Mouse (Mus musculus): ENCODE measurements around the gene Slc6a9. TPM values are rescaled to one million over a fixed set of nuclear protein-coding genes. Genes with fewer than 3 reads are reported as not detected.

The Slc6a9 gene
- total and polyA plus RNA-seq, 2 experiments from 2014 or later, result 33.7 to 35.0 TPM

- Histone ChIP-seq H3K4me1 (ENCODE audit: insufficient read depth) (peaks cover 2% of the 10 kb centered on the region; the same call in 1 of the 2 replicates), H3K36me3 (ENCODE audit: insufficient read depth) (no peaks in the 10 kb centered on the region), H3K4me3 (ENCODE audit: low read depth, low read length) (no peak overlapping the region), H3K27me3 (ENCODE audit: insufficient read depth, low read length) (no peaks in the 10 kb centered on the region), H3K9ac (no peak overlapping the region), H3K9me3 (ENCODE audit: low read length) (no peaks in the 10 kb centered on the region), H3K4me2 (ENCODE audit: low read depth) (no peak overlapping the region), H3K27ac (ENCODE audit: low read depth, low read length) (no peak overlapping the region)
- TF ChIP-seq CTCF (IDR thresholded peaks at IDR 0.05; ENCODE audit: low read depth), result no peak
- 89% methylated on average over 5 of the region's 5 CpGs for WGBS
- ATAC-seq (no peak), DNase-seq (no peak)
Observed at GRCm38 (mm10) chr4:117918762-117919161, 84.5 kb downstream of the Slc6a9 start.

GRCm38 (mm10) chr4:117921358-117921757 lies 87.1 kb downstream of the Slc6a9 start:
- Histone ChIP-seq H3K9me3 (ENCODE audit: low read length) (no peaks in the 10 kb centered on the region), H3K4me1 (ENCODE audit: insufficient read depth) (peaks cover 3% of the 10 kb centered on the region; the same call in 1 of the 2 replicates), H3K36me3 (ENCODE audit: insufficient read depth) (no peaks in the 10 kb centered on the region), H3K4me3 (ENCODE audit: low read depth, low read length) (no peak overlapping the region), H3K9ac (no peak overlapping the region), H3K27me3 (ENCODE audit: insufficient read depth, low read length) (0 out of 2 replicates have a peak, but pooled peaks cover 9% of the 10 kb centered on the region), H3K27ac (ENCODE audit: low read depth, low read length) (no peak overlapping the region), H3K4me2 (ENCODE audit: low read depth) (no peak overlapping the region)
- WGBS, result 92% methylated on average over 2 of the region's 2 CpGs
- no peak for TF ChIP-seq CTCF (IDR thresholded peaks at IDR 0.05; ENCODE audit: low read depth)
- ATAC-seq, result no peak
- DNase-seq, result no peak

GRCm38 (mm10) chr4:117923450-117923849 lies 89.1 kb downstream of the Slc6a9 start:
- Histone ChIP-seq H3K36me3 (ENCODE audit: insufficient read depth) (no peaks in the 10 kb centered on the region), H3K4me2 (ENCODE audit: low read depth) (no peak overlapping the region), H3K9me3 (ENCODE audit: low read length) (no peaks in the 10 kb centered on the region), H3K4me1 (ENCODE audit: insufficient read depth) (peaks cover 10% of the 10 kb centered on the region; the same call in 1 of the 2 replicates), H3K9ac (no peak overlapping the region), H3K27ac (ENCODE audit: low read depth, low read length) (no peak overlapping the region), H3K27me3 (ENCODE audit: insufficient read depth, low read length) (peaks cover 13% of the 10 kb centered on the region), H3K4me3 (ENCODE audit: low read depth, low read length) (no peak overlapping the region)
- no peak for TF ChIP-seq CTCF (IDR thresholded peaks at IDR 0.05; ENCODE audit: low read depth)
- DNase-seq (no peak), ATAC-seq (no peak)
- 42% methylated on average over 2 of the region's 2 CpGs for WGBS

Other genes starting within 250 kb of the Slc6a9 start
- gene Dmap1, start 152.2 kb upstream of the Slc6a9 start, total RNA-seq (2014; rRNA removed), result 75.0 and 88.4 TPM in 2 replicates
- 80.4 and 84.7 TPM in 2 replicates for gene Dmap1, start 152.2 kb upstream of the Slc6a9 start, polyA plus RNA-seq (2015; fragmentation: Nextera tagmentation; extraction: Ambion mirVana)
- not detected in 2 replicates for gene Gm12845, start 110.1 kb upstream of the Slc6a9 start, total RNA-seq (2014; rRNA removed)
- not detected in 2 replicates for gene Gm12845, start 110.1 kb upstream of the Slc6a9 start, polyA plus RNA-seq (2015; fragmentation: Nextera tagmentation; extraction: Ambion mirVana)
- not detected in 2 replicates for gene Klf17, start 68.9 kb upstream of the Slc6a9 start, total RNA-seq (2014; rRNA removed)
- gene Klf17, start 68.9 kb upstream of the Slc6a9 start, polyA plus RNA-seq (2015; fragmentation: Nextera tagmentation; extraction: Ambion mirVana), result not detected in 2 replicates
- gene Ccdc24, start 38.1 kb downstream of the Slc6a9 start, total RNA-seq (2014; rRNA removed), result 3.4 and 7.7 TPM in 2 replicates
- 0.94 and 1.5 TPM in 2 replicates for gene Ccdc24, start 38.1 kb downstream of the Slc6a9 start, polyA plus RNA-seq (2015; fragmentation: Nextera tagmentation; extraction: Ambion mirVana)
- gene B4galt2, start 49.0 kb downstream of the Slc6a9 start, total RNA-seq (2014; rRNA removed), result 179 and 192 TPM in 2 replicates
- 89.0 and 90.6 TPM in 2 replicates for gene B4galt2, start 49.0 kb downstream of the Slc6a9 start, polyA plus RNA-seq (2015; fragmentation: Nextera tagmentation; extraction: Ambion mirVana)
- 557 and 600 TPM in 2 replicates for gene Atp6v0b, start 52.8 kb downstream of the Slc6a9 start, total RNA-seq (2014; rRNA removed)
- 599 and 626 TPM in 2 replicates for gene Atp6v0b, start 52.8 kb downstream of the Slc6a9 start, polyA plus RNA-seq (2015; fragmentation: Nextera tagmentation; extraction: Ambion mirVana)
- gene Dph2, start 57.5 kb downstream of the Slc6a9 start, total RNA-seq (2014; rRNA removed), result 21.6 and 22.3 TPM in 2 replicates
- 16.7 and 17.4 TPM in 2 replicates for gene Dph2, start 57.5 kb downstream of the Slc6a9 start, polyA plus RNA-seq (2015; fragmentation: Nextera tagmentation; extraction: Ambion mirVana)
- gene Ipo13, start 80.5 kb downstream of the Slc6a9 start, total RNA-seq (2014; rRNA removed), result 37.9 and 42.9 TPM in 2 replicates
- 58.1 and 61.8 TPM in 2 replicates for gene Ipo13, start 80.5 kb downstream of the Slc6a9 start, polyA plus RNA-seq (2015; fragmentation: Nextera tagmentation; extraction: Ambion mirVana)
- gene Artn, start 95.3 kb downstream of the Slc6a9 start, total RNA-seq (2014; rRNA removed), result 0.62 and 1.0 TPM in 2 replicates
- 0.42 and 0.54 TPM in 2 replicates for gene Artn, start 95.3 kb downstream of the Slc6a9 start, polyA plus RNA-seq (2015; fragmentation: Nextera tagmentation; extraction: Ambion mirVana)